Mouse (Mus musculus) testis, adult 2 months (tissue): ENCODE measurements around the gene Vamp8.

Experiments used
- CTCF ChIP-seq: fragments of 200-500 bp; IDR thresholded peaks from 2 replicates; pipeline ENCODE4 v1.5.1; 2012; ENCODE audit warnings: low read depth, mild to moderate bottlenecking, inconsistent platforms, low read length, moderate library complexity; ENCODE audit not compliant: control insufficient read depth, insufficient read depth, insufficient replicate concordance
- POLR2A ChIP-seq: fragments of 200-500 bp; IDR thresholded peaks from 2 replicates; pipeline ENCODE4 v1.6.1; 2012; ENCODE audit warnings: low read depth, mild to moderate bottlenecking, inconsistent platforms, low read length, moderate library complexity; ENCODE audit not compliant: control insufficient read depth

DNA sequence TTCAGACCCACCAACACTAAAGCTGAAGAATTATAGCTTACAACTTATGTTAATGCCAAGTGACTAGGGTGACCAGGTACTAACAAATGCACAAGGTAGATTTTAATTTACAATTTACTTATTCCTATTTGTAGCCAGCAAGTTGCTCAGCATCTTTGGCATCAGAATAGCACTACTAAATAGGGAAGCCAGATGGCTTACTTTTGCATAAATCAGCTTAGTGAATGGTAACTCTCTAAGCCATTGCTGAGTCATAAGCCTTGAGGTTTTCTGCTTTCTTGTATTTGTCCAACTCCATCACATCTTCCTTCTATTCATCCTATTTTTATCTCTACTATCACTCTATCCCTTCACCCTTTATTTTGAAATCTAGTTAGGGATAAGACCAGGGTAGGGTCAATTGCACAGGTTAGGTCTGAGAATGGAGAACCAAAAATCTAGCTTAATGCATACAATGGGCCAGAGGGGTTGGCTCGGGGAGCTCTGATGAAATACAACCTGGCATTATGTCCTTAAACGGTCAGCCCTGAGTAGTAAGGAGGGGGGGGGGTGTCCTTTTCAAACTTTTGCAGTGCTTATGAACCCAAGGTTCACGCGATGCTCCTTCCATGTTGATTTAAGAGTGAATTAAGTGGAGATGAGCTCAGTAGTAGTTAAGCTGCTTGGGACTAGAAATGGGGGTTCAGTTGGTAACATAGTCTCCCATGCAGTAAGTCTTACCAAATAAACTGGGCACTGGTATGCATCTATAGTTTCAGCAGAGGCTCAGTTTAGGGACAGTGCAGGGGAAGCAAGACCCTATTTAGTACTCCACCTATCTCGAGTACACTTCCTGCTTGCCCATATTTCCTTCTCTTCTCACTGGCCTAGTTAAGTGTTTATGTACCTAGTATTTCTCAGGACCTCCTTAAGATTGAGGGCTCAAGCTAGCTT, 40.8 kb upstream of the Vamp8 start:
- no peak for TF ChIP-seq POLR2A
- no peak for TF ChIP-seq CTCF
